17 mouse cellular contexts compared by ENCODE assay signal in genomic region chr9:56624923-56625322, GRCm38 (mm10).
DNase-seq lines count a peak whose midpoint lies in the region; ATAC-seq and TF ChIP-seq lines count a peak whose summit lies in the region.
"Had no signal": no experiment of that assay in that cellular context is flagged by ENCODE, and none has a peak within 500 bp of the region (broad histone marks: within the 10 kb centered on the region; RNA-seq: fewer than 3 reads in every experiment).

No protein-coding gene starts in this region.

- no peaks in the 10 kb centered on the region for H3K79me2 ChIP-seq in C2C12 (ENCODE audit: control insufficient read depth, insufficient read depth)

- H3K27ac ChIP-seq in forebrain, embryonic 14.5 days (ENCODE audit: low read depth, low read length): no peak overlapping the region
- no peak overlapping the region for H3K27ac ChIP-seq in forebrain, embryonic 10.5 days
- no peak overlapping the region for H3K27ac ChIP-seq in kidney, embryonic 16.5 days (ENCODE audit: low read length)
- peak overlapping the region; percentile 6; the same call in 1 of the 2 replicates for H3K27ac ChIP-seq in limb, embryonic 10.5 days
- H3K27ac ChIP-seq: layer of hippocampus, adult 2 months; liver, embryonic 15.5 days; midbrain, embryonic 13.5 days; neural tube, embryonic 12.5 days had no signal

- H3K27me3 ChIP-seq in forebrain, embryonic 14.5 days (replicated peaks; ENCODE audit: control insufficient read depth, insufficient read depth, low read length): peaks cover 17% of the 10 kb centered on the region; the same call in 1 of the 2 replicates
- H3K27me3 ChIP-seq in forebrain, embryonic 10.5 days (ENCODE audit: poor library complexity, severe bottlenecking): peaks cover 46% of the 10 kb centered on the region
- H3K27me3 ChIP-seq in kidney, embryonic 16.5 days (ENCODE audit: insufficient read depth, low read length): peaks cover 9% of the 10 kb centered on the region
- no peaks in the 10 kb centered on the region for H3K27me3 ChIP-seq in C2C12 (ENCODE audit: control insufficient read depth, insufficient read depth, insufficient read length)
- H3K27me3 ChIP-seq in limb, embryonic 10.5 days (ENCODE audit: low read depth, poor library complexity, severe bottlenecking): peaks cover 59% of the 10 kb centered on the region

- H3K4me3 ChIP-seq in forebrain, embryonic 14.5 days (ENCODE audit: low read depth, low read length): no peak overlapping the region
- no peak overlapping the region for H3K4me3 ChIP-seq in forebrain, embryonic 10.5 days
- H3K4me3 ChIP-seq in kidney, embryonic 16.5 days (ENCODE audit: low read length): no peak overlapping the region
- H3K4me3 ChIP-seq in C2C12 (ENCODE audit: insufficient read depth, poor library complexity, severe bottlenecking): no peak overlapping the region
- H3K4me3 ChIP-seq in limb, embryonic 10.5 days: no peak overlapping the region
- H3K4me3 ChIP-seq: layer of hippocampus, adult 2 months; liver, embryonic 15.5 days; midbrain, embryonic 13.5 days; neural tube, embryonic 12.5 days had no signal

- peaks cover 8% of the 10 kb centered on the region; the same call in 1 of the 2 replicates for H3K4me1 ChIP-seq in forebrain, embryonic 14.5 days (ENCODE audit: control insufficient read depth, insufficient read depth, low read length)
- H3K4me1 ChIP-seq in forebrain, embryonic 10.5 days: peaks cover 21% of the 10 kb centered on the region
- peaks cover 17% of the 10 kb centered on the region for H3K4me1 ChIP-seq in kidney, embryonic 16.5 days (ENCODE audit: insufficient read depth, low read length)
- peaks cover 32% of the 10 kb centered on the region for H3K4me1 ChIP-seq in limb, embryonic 10.5 days
- H3K4me1 ChIP-seq: liver, embryonic 15.5 days had no signal

- H3K36me3 ChIP-seq in forebrain, embryonic 14.5 days (ENCODE audit: control insufficient read depth, insufficient read depth, low read length): peaks cover 2% of the 10 kb centered on the region; the same call in 1 of the 2 replicates
- no peaks in the 10 kb centered on the region for H3K36me3 ChIP-seq in forebrain, embryonic 10.5 days (replicated peaks)
- H3K36me3 ChIP-seq in kidney, embryonic 16.5 days (ENCODE audit: insufficient read depth, low read length): no peaks in the 10 kb centered on the region
- no peaks in the 10 kb centered on the region for H3K36me3 ChIP-seq in C2C12 (ENCODE audit: control insufficient read depth, insufficient read depth)
- no peaks in the 10 kb centered on the region for H3K36me3 ChIP-seq in limb, embryonic 10.5 days
- H3K36me3 ChIP-seq: liver, embryonic 15.5 days had no signal

- peak; percentile 37 for DNase-seq in forebrain, embryonic 14.5 days (ENCODE audit: low spot score)
- DNase-seq in forebrain, embryonic 10.5 days (ENCODE audit: extremely low spot score, low spot score): no peak
- DNase-seq in kidney, adult 8-10 months: no peak
- DNase-seq in limb, embryonic 10.5 days (ENCODE audit: low spot score): no peak
- DNase-seq in left cerebral cortex, adult 18-20 months (ENCODE audit: low spot score in 2 of 2): no peak
- no peak for DNase-seq in thymus, postnatal 25 days
- DNase-seq: adrenal gland, adult 2 months; cerebellum, adult 2 months; heart, postnatal 4 days; spleen, adult 18-20 months had no signal

- no peak overlapping the region for H3K9ac ChIP-seq in forebrain, embryonic 14.5 days (ENCODE audit: low read length)
- no peak overlapping the region for H3K9ac ChIP-seq in kidney, embryonic 16.5 days (replicated peaks; ENCODE audit: low read length)
- H3K9ac ChIP-seq: liver, embryonic 15.5 days; midbrain, embryonic 13.5 days; neural tube, embryonic 12.5 days had no signal

- no peaks in the 10 kb centered on the region for H3K9me3 ChIP-seq in forebrain, embryonic 14.5 days (replicated peaks; ENCODE audit: control insufficient read depth, low read length)
- H3K9me3 ChIP-seq in forebrain, embryonic 10.5 days: no peaks in the 10 kb centered on the region
- H3K9me3 ChIP-seq in kidney, embryonic 16.5 days (ENCODE audit: low read length): no peaks in the 10 kb centered on the region
- H3K9me3 ChIP-seq in limb, embryonic 10.5 days (replicated peaks): no peaks in the 10 kb centered on the region
- H3K9me3 ChIP-seq: liver, embryonic 15.5 days; midbrain, embryonic 13.5 days; neural tube, embryonic 12.5 days had no signal

- H3K4me2 ChIP-seq in forebrain, embryonic 14.5 days (ENCODE audit: low read length): no peak overlapping the region
- no peak overlapping the region for H3K4me2 ChIP-seq in kidney, embryonic 16.5 days (replicated peaks; ENCODE audit: low read depth, low read length)
- H3K4me2 ChIP-seq: liver, embryonic 15.5 days; midbrain, embryonic 13.5 days; neural tube, embryonic 12.5 days had no signal

- WGBS in forebrain, embryonic 14.5 days: 38% methylated on average over 2 of the region's 2 CpGs
- whole genome bisulfite sequencing in forebrain, embryonic 10.5 days: 47% methylated on average over 2 of the region's 2 CpGs
- WGBS in kidney, embryonic 16.5 days: 43% methylated on average over 2 of the region's 2 CpGs
- 38% methylated on average over 2 of the region's 2 CpGs for WGBS in limb, embryonic 10.5 days

- ATAC-seq in forebrain, embryonic 14.5 days: peak; percentile 66
- peak; percentile 54; the same call in 1 of the 2 replicates for ATAC-seq in kidney, embryonic 16.5 days (ENCODE audit: low FRiP score, low TSS enrichment)
- ATAC-seq: intestine, postnatal 0 days; midbrain, embryonic 13.5 days had no signal

- no peak for TF ChIP-seq CTCF in C2C12 (IDR thresholded peaks at IDR 0.05; ENCODE audit: control insufficient read depth, insufficient read depth, insufficient read length)

- H3ac ChIP-seq in C2C12 (ENCODE audit: control insufficient read depth, insufficient read length, low read depth): no peak overlapping the region

- no peaks in the 10 kb centered on the region for H3K79me3 ChIP-seq in C2C12 (ENCODE audit: low read depth)

TF ChIP-seq in C2C12, 6 proteins besides CTCF, POLR2A, EP300 and RAD21:
- TF ChIP-seq MYOG (IDR thresholded peaks at IDR 0.05; ENCODE audit: control insufficient read depth, extremely low read depth, insufficient read length) (no peak), MYOD1 (IDR thresholded peaks at IDR 0.05; ENCODE audit: control insufficient read depth, insufficient read length, low read depth) (peak; percentile 39), MAX (IDR thresholded peaks at IDR 0.05) (no peak)
TF ChIP-seq in C2C12: peak in this region for 1.
